Mouse (Mus musculus) CH12.LX (cell line): ENCODE data around the gene Gm16223.

Experiments
- CTCF ChIP-seq, 2 experiments: IDR thresholded peaks in 1 of 2; conservative IDR thresholded peaks in 1 of 2; 2 replicates each; pipeline ENCODE4 v1.5.1; 2011 to 2012; ENCODE audit warnings: low read depth in 2 of 2, low read length in 2 of 2, improper control_type of control experiment in 1 of 2, inconsistent platforms in 1 of 2, mild to moderate bottlenecking in 1 of 2, moderate library complexity in 1 of 2
- EP300 ChIP-seq: IDR thresholded peaks from 2 replicates; pipeline ENCODE4 v1.6.1; 2011; ENCODE audit warnings: low read length, improper control_type of control experiment
- HCFC1 ChIP-seq: IDR thresholded peaks from 2 replicates; pipeline ENCODE4 v1.6.1; 2012; ENCODE audit warnings: low read depth, mild to moderate bottlenecking, inconsistent platforms, low read length, improper control_type of control experiment
- JUN ChIP-seq: IDR thresholded peaks from 2 replicates; pipeline ENCODE4 v1.6.1; 2011; ENCODE audit warnings: low read depth, mild to moderate bottlenecking, low read length, improper control_type of control experiment, moderate library complexity; ENCODE audit not compliant: insufficient read depth
- MYC ChIP-seq: IDR thresholded peaks from 2 replicates; pipeline ENCODE4 v1.6.1; 2011; ENCODE audit warnings: low read depth, mild to moderate bottlenecking, improper control_type of control experiment, low read length
- POLR2A ChIP-seq: IDR thresholded peaks from 2 replicates; pipeline ENCODE4 v1.6.1; 2011; ENCODE audit warnings: low read depth, mild to moderate bottlenecking, improper control_type of control experiment, low read length
- SIN3A ChIP-seq: IDR thresholded peaks from 2 replicates; pipeline ENCODE4 v1.6.1; 2012; ENCODE audit warnings: low read length, improper control_type of control experiment, inconsistent platforms
- TCF12 ChIP-seq: IDR thresholded peaks from 2 replicates; pipeline ENCODE4 v1.6.1; 2014; ENCODE audit warnings: low read depth, mild to moderate bottlenecking, inconsistent platforms, low read length, improper control_type of control experiment
- ZNF384 ChIP-seq: IDR thresholded peaks from 2 replicates; pipeline ENCODE4 v1.6.1; 2012; ENCODE audit warnings: low read depth, low read length, improper control_type of control experiment, inconsistent platforms

GRCm38 (mm10) chr5:42068188-42068579 is 424 bp downstream of the Gm16223 start:
- TF ChIP-seq EP300 (no peak), CTCF (conservative IDR thresholded peaks at IDR 0.05 in 1 of 2, IDR thresholded peaks at IDR 0.05 in 1 of 2; ENCODE audit: low read depth in 2 of 2, low read length in 2 of 2) (no peak), SIN3A (no peak), JUN (no peak), MYC (no peak), POLR2A (no peak), TCF12 (no peak), HCFC1 (no peak), ZNF384 (no peak)
